Mouse (Mus musculus): ENCODE results near the gene Ctf2. TPM values are rescaled to one million over a fixed set of nuclear protein-coding genes. Genes with fewer than 3 reads are reported as not detected.

The Ctf2 gene
- polyA plus RNA-seq, 1 experiment, result not detected

DNA sequence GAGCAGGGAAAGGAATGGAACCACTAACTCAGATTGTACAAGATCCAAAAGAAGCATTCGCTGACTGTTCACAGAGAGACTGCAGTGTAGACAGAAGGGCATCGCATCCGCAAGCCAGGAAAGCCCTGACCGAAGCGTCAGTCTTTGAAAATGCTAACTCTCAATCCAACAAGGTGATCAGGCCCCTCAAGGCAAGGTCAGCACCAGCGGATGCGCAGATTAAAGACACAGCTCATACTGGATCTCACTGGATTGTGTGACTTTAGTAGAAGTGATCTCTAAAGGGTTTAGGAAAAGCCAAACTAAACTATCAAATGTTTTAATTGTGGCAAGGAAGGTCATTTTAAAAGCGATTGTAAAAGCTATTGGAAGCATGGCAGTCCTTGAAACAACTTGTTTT lies 38.7 kb downstream of the Ctf2 start:
- no peaks in the 10 kb centered on the region for H3K4me1 ChIP-seq (ENCODE audit: control insufficient read depth, insufficient read depth, low read length)
- no peak for TF ChIP-seq POLR2A (IDR thresholded peaks at IDR 0.05; ENCODE audit: borderline replicate concordance, extremely low read depth, low read depth, low read length)
- TF ChIP-seq CTCF (IDR thresholded peaks at IDR 0.05; ENCODE audit: insufficient read depth, low read length), result no peak
- 93% methylated on average over 8 of the region's 8 CpGs for WGBS
- DNase-seq, result no peak
- H3K4me3 ChIP-seq (replicated peaks; ENCODE audit: extremely low read depth, low read depth, low read length), result no peak overlapping the region

DNA sequence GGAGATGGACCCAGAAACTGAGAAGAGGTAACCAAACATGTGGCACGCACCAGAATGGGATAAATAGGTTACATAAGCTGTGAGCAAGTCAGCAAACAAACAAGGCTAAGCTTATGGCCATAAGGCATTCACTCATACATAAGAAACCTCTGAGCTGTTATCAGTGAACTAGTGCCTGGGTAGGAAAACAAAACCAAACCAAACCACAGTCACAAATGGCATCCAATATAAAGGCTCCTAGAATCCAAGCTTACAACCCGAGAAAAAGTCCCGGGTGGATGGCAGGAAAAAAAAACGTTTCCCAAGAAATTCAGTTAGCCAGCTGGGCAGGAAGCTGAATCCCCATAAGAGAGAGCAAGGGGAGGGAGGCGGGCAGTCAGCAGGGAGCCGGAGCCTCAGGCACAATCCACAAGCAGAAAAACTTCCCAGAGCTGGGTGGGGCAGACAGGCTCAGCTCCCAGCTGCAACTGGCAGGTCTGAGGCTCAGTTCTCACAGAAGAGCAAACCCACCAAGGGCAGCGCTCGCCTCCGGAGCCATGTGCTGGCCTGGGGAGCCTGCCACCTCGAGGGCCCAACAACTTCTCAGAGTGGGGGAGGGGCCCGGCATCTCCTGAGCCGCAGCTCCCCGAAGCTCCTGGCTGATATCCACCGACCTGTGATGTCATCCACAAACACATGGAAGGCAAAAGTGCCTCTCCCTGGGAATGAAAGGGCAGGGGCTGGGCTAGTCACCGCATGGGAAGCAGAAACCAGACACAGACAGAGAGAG lies 40.6 kb downstream of the Ctf2 start:
- Histone ChIP-seq H3K4me1 (ENCODE audit: control insufficient read depth, insufficient read depth, low read length) (no peaks in the 10 kb centered on the region), H3K4me3 (replicated peaks; ENCODE audit: extremely low read depth, low read depth, low read length) (peak overlapping the region; percentile 41)
- DNase-seq, result peak; percentile 72
- 16% methylated on average over 15 of the region's 15 CpGs for WGBS
- TF ChIP-seq POLR2A (IDR thresholded peaks at IDR 0.05; ENCODE audit: borderline replicate concordance, extremely low read depth, low read depth, low read length) (peak; percentile 43; the same call in 1 of the 2 replicates), CTCF (IDR thresholded peaks at IDR 0.05; ENCODE audit: insufficient read depth, low read length) (no peak)

DNA sequence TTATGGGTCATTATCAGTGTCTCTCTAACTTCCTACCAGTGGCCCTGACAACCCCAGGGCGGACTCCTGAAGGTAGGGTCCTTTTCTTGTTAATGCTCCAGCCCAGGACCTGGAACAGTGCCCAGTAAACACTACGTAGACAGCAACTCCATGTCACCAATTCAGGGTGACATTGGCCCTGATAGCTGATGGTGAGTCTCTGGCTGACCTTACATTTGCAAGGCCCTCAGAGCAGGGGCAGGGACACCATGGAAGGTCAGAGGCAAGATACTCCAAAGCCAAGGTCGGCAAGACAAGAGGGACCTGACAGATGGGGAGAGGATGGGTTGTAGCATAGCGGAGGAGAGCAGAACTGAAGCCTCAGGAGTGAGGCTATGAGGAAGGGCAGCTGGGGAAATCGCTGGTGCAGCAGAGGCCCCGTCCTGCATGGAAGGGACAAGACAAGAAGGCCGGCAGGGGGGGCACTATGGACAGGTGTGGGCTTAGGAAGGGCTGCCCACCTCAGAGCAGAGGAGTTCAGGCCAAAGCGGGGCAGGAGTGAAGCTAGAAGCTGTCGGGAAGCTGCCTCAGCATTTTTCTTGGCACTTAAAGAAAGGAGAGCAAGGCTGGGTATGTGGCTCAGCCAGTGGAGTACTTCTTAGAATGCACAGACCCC lies 42.2 kb downstream of the Ctf2 start:
- Histone ChIP-seq H3K4me1 (ENCODE audit: control insufficient read depth, insufficient read depth, low read length) (no peaks in the 10 kb centered on the region), H3K4me3 (replicated peaks; ENCODE audit: extremely low read depth, low read depth, low read length) (no peak overlapping the region)
- 76% methylated on average over 9 of the region's 9 CpGs for WGBS
- TF ChIP-seq CTCF (IDR thresholded peaks at IDR 0.05; ENCODE audit: insufficient read depth, low read length) (no peak), POLR2A (IDR thresholded peaks at IDR 0.05; ENCODE audit: borderline replicate concordance, extremely low read depth, low read depth, low read length) (no peak)
- DNase-seq, result no peak

DNA sequence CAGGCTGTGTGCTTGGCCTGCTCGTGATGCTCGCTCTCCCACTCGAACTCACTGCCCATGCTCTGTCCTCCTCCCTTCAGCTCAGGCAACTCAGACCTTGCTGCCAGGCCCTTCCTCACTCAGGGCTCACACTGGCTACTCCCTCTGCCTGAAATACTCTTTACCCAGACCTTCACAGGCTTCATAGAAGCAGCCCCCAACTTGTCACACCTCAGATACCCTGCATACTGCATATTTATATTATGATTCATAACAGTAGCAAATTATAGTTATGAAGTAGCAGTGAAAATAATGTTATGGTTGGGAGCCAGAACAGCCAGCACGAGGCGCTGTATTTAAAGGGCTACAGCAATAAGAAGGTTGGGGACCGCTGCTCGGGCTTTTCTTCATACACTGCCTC lies 43.0 kb downstream of the Ctf2 start:
- DNase-seq, result no peak
- H3K4me1 ChIP-seq (ENCODE audit: control insufficient read depth, insufficient read depth, low read length), result no peaks in the 10 kb centered on the region
- no peak overlapping the region for H3K4me3 ChIP-seq (replicated peaks; ENCODE audit: extremely low read depth, low read depth, low read length)
- 80% methylated on average over 7 of the region's 7 CpGs for WGBS
- TF ChIP-seq POLR2A (IDR thresholded peaks at IDR 0.05; ENCODE audit: borderline replicate concordance, extremely low read depth, low read depth, low read length) (no peak), CTCF (IDR thresholded peaks at IDR 0.05; ENCODE audit: insufficient read depth, low read length) (no peak)

DNA sequence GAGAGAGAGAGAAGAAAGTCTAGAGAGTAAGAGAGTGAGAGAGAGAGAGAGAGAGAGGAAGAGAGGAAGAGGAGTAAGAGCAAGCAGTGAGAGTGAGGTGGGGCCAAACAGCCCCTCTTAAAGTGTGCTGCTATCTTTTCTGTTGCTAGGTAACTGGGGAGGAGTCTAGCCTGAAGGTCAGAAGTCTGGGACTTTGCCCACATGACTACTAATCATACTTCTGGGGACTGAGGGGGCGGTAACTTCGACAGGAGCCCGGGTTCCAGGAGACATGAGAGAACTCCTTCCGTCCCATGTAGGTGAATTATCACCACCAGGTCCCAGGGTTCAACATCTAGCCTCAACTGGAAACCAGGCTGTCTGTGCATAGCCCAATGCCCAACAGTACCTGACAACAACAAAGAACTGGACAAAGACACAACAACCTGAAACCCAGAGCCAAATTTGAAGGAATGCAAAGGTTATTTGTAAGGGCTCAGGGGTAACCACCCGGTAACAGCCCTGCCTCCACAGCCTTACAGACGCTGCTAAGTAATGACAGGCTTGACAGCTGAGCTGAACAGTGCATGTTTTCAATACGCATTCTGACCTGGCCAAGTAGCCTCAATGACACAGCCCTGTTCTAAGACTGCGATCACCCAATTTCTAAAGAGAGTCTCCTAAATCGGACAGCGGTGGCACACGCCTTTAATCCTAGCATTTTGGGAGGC lies 45.1 kb downstream of the Ctf2 start:
- H3K4me1 ChIP-seq (ENCODE audit: control insufficient read depth, insufficient read depth, low read length), result no peaks in the 10 kb centered on the region
- 75% methylated on average over 11 of the region's 11 CpGs for WGBS
- TF ChIP-seq POLR2A (IDR thresholded peaks at IDR 0.05; ENCODE audit: borderline replicate concordance, extremely low read depth, low read depth, low read length) (no peak), CTCF (IDR thresholded peaks at IDR 0.05; ENCODE audit: insufficient read depth, low read length) (no peak)
- DNase-seq, result no peak
- H3K4me3 ChIP-seq (replicated peaks; ENCODE audit: extremely low read depth, low read depth, low read length), result no peak overlapping the region

DNA sequence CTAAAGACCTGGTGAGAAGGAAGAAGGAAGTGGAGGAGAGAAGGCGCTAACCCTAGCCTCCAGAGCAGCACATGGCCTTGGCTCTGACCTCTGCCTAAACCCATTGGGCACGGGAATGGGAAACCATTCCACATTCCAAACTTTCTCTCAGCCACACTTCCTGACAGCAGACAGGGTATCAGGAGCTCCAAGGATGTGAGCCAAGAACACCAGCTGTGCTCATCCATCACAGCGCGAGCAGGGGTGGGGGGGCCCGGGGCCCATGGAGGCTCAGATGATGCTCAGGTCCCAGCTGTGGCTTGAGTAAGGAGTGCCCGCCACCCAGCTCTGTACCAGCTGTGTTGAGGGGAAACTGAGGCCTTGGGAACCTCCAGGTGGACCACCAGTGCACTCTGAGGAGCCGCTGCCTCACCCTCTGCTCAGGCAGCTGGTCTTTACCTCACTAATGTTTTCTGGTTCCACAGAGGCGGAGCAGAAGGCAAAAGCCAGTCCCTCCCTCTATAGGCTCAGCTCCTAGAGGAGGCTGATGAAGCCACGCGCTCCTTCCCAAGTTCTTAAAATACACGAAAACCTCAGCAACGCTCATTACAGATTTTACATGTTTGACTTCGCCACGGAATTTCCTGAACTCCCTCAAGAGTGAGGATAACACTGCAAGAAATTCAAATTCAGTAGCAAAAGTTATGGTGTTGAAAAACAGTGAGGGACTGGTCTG lies 46.5 kb downstream of the Ctf2 start:
- WGBS, result 65% methylated on average over 14 of the region's 14 CpGs
- TF ChIP-seq CTCF (IDR thresholded peaks at IDR 0.05; ENCODE audit: insufficient read depth, low read length), result no peak
- no peak for DNase-seq
- no peaks in the 10 kb centered on the region for H3K4me1 ChIP-seq (ENCODE audit: control insufficient read depth, insufficient read depth, low read length)
- H3K4me3 ChIP-seq (replicated peaks; ENCODE audit: extremely low read depth, low read depth, low read length), result no peak overlapping the region

DNA sequence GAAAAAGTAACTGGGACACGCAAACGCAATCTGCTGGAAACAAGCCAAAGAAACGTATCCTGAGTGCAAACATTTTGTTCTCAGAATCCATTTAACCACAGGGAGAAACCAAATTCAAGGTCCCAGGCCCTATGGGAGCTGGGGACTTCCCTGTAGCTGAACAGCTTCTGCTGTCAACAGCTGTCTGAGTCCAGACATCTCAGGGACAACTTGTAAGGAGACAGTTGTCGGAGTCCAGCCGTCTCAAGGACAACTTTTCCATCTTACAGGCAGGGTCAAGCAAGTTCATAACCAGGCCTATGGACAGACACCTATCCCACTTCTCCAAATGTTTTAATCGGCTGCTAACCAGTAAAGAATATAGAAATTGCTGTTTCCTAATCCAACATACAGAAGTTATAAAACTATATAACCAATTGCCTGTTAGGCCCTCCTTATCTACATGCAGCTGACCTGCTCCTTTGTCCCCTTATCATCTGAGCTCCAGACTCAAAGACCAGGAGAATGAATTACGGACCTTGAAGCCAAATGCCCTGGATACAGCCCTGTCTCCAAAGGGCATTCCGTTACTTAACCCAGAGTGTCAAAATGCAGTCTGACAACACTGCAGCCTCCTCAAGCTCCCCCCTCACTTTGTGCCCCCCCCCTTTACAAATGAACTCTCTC lies 49.9 kb downstream of the Ctf2 start:
- TF ChIP-seq CTCF (IDR thresholded peaks at IDR 0.05; ENCODE audit: insufficient read depth, low read length) (no peak), POLR2A (IDR thresholded peaks at IDR 0.05; ENCODE audit: borderline replicate concordance, extremely low read depth, low read depth, low read length) (no peak)
- no peaks in the 10 kb centered on the region for H3K4me1 ChIP-seq (ENCODE audit: control insufficient read depth, insufficient read depth, low read length)
- 62% methylated on average over 8 of the region's 8 CpGs for WGBS
- no peak for DNase-seq
- H3K4me3 ChIP-seq (replicated peaks; ENCODE audit: extremely low read depth, low read depth, low read length), result no peak overlapping the region

DNA sequence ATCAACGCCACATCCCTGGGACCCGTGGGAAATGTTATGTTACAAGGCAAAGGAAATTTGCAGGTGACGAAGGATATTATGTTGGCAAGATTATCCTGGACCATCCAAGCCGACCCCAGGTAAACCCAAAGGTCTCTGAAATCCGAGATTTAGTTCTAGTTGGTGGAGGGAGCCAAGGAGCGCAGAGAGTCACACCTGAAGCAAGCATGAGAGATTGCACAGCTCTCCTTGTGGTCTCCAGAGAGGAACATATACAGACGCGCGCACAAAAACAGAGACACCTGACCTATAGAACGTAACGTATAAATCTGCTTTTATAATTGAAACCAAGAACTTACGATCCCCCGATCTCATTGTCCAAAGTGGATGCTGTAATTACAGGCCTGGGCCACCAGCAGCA lies 51.4 kb downstream of the Ctf2 start:
- TF ChIP-seq CTCF (IDR thresholded peaks at IDR 0.05; ENCODE audit: insufficient read depth, low read length) (no peak), POLR2A (IDR thresholded peaks at IDR 0.05; ENCODE audit: borderline replicate concordance, extremely low read depth, low read depth, low read length) (no peak)
- WGBS, result 91% methylated on average over 13 of the region's 13 CpGs
- no peak for DNase-seq
- H3K4me3 ChIP-seq (replicated peaks; ENCODE audit: extremely low read depth, low read depth, low read length), result no peak overlapping the region
- H3K4me1 ChIP-seq (ENCODE audit: control insufficient read depth, insufficient read depth, low read length), result no peaks in the 10 kb centered on the region

DNA sequence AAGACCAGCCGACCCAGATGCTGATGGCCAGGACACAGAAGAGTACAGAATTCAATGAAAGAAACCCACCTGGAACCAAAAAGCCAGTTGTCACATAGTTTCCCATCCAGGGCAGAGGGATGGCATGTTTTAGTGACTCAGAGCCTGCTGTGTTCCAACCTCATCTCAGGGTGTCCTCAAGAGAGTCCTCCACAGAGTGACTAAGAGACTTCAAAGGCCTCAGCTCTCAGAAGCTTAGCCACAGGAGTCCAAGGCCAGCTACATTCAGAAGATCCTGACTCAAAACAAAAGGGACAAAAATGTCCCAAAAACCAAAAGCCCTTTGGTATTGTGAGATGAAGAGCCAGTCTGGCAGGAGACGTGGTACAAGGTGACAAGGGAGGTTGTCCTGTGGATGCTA lies 53.2 kb downstream of the Ctf2 start:
- no peaks in the 10 kb centered on the region for H3K4me1 ChIP-seq (ENCODE audit: control insufficient read depth, insufficient read depth, low read length)
- WGBS, result 84% methylated on average over 2 of the region's 2 CpGs
- DNase-seq, result no peak
- no peak for TF ChIP-seq POLR2A (IDR thresholded peaks at IDR 0.05; ENCODE audit: borderline replicate concordance, extremely low read depth, low read depth, low read length)
- no peak for TF ChIP-seq CTCF (IDR thresholded peaks at IDR 0.05; ENCODE audit: insufficient read depth, low read length)
- no peak overlapping the region for H3K4me3 ChIP-seq (replicated peaks; ENCODE audit: extremely low read depth, low read depth, low read length)
